Mouse (Mus musculus) heart, adult 2 months (tissue): ENCODE measurements around the gene Fndc4.

Source experiments
- CTCF ChIP-seq: fragments of 200-600 bp; IDR thresholded peaks from 2 replicates; pipeline ENCODE4 v1.8.1; 2022; ENCODE audit warnings: antibody characterized with exemption, mild to moderate bottlenecking, moderate library complexity
- POLR2A ChIP-seq: fragments of 200-500 bp; IDR thresholded peaks from 2 replicates; pipeline ENCODE4 v1.6.1; 2011; ENCODE audit warnings: mild to moderate bottlenecking, low read depth, low read length, control low read depth; ENCODE audit not compliant: insufficient read depth

GRCm38 (mm10) chr5:31295606-31296141, at the start of gene Fndc4:
- TF ChIP-seq POLR2A: no peak
- no peak for TF ChIP-seq CTCF
